Mouse (Mus musculus) adrenal gland, adult (tissue): ENCODE results near the gene Gm4836.
"Not testable (repeated sequence)": the region's sequence is repeated elsewhere in the genome, so short reads cannot be mapped to it uniquely, and the experiment has no call there.

ENCODE experiments used
- DNase-seq, 2 experiments: peaks; one replicate each; pipeline ENCODE4 v3.0.0; 2022 to 2023; ENCODE audit warnings: low spot score in 1 of 2; ENCODE audit not compliant: inconsistent age in 2 of 2

The Gm4836 gene

GRCm38 (mm10) chrX:28293532-28293931 lies at the start of gene Gm4836:
Gm4836 (minus strand) TSS chrX:28293632.
- not testable (repeated sequence) for DNase-seq
